Mouse (Mus musculus) ES-Bruce4 (cell line): ENCODE data around the gene Olfr1378.

Experiments
- CTCF ChIP-seq: IDR thresholded peaks from one replicate; pipeline ENCODE4 v1.8.1; 2011; ENCODE audit warnings: low read depth, low read length
- EP300 ChIP-seq: IDR thresholded peaks from 2 replicates; pipeline ENCODE4 v1.6.1; 2011; ENCODE audit warnings: low read depth, low read length; ENCODE audit not compliant: insufficient read depth

DNA sequence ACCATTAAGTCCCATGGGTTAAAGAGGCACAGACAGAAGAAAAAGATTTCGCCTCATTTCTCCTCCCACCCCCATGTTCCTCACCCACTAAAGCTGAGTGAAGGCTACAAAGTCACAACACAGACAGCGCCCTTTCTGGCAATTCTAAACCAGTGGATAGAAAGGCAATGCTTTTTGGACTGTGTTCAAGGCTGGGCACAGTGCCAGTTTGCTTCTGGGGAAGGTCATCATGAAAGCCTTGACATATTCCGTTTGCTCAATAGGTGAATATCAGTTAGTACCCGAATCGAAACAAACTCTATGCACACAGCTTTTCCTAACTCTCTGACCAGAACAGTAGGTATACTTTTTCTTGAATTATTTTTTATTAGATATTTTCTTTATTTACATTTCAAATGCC lies 45.5 kb downstream of the Olfr1378 start:
- TF ChIP-seq EP300 (no peak), CTCF (no peak)
